Mouse (Mus musculus): Measurements from ENCODE around the gene Il17a. TPM values are rescaled to one million over a fixed set of nuclear protein-coding genes. Genes with fewer than 3 reads are reported as not detected.
A peak's percentile ranks its signal among the peaks of the same experiment; 100 is the strongest.
"Not testable (repeated sequence)": the region's sequence is repeated elsewhere in the genome, so short reads cannot be mapped to it uniquely, and the experiment has no call there.

The Il17a gene
- total RNA-seq (2022) = not detected

- no peak for DNase-seq (ENCODE audit: low spot score in 2 of 2)
Measured at GRCm38 (mm10) chr1:20730903-20731302, at the start of gene Il17a. Gene Il17a, plus strand, starts transcription at chr1:20730905.

- no peak for DNase-seq (ENCODE audit: low spot score in 2 of 2)
Measured at GRCm38 (mm10) chr1:20682849-20683248, 47.9 kb upstream of the Il17a start.

- DNase-seq (ENCODE audit: low spot score in 2 of 2) = no peak
Measured at GRCm38 (mm10) chr1:20683386-20683785, 47.3 kb upstream of the Il17a start.

- no peak for DNase-seq (ENCODE audit: low spot score in 2 of 2)
Measured at GRCm38 (mm10) chr1:20683853-20684252, 46.9 kb upstream of the Il17a start.

- DNase-seq (ENCODE audit: low spot score in 2 of 2) = no peak
Measured at GRCm38 (mm10) chr1:20684403-20684802, 46.3 kb upstream of the Il17a start.

GRCm38 (mm10) chr1:20685393-20685792, 45.3 kb upstream of the Il17a start:
- DNase-seq (ENCODE audit: low spot score in 2 of 2) = no peak

- DNase-seq (ENCODE audit: low spot score in 2 of 2) = no peak
Measured at GRCm38 (mm10) chr1:20685907-20686306, 44.8 kb upstream of the Il17a start.

GRCm38 (mm10) chr1:20691336-20691735, 39.4 kb upstream of the Il17a start:
- DNase-seq (ENCODE audit: low spot score in 2 of 2) = no peak

- no peak for DNase-seq (ENCODE audit: low spot score in 2 of 2)
Measured at GRCm38 (mm10) chr1:20693634-20694313, 36.9 kb upstream of the Il17a start.

- DNase-seq (ENCODE audit: low spot score in 2 of 2) = no peak
Measured at GRCm38 (mm10) chr1:20700011-20700410, 30.7 kb upstream of the Il17a start.

- DNase-seq (ENCODE audit: low spot score in 2 of 2) = no peak
Measured at GRCm38 (mm10) chr1:20736572-20736971, 5.9 kb downstream of the Il17a start.

- no peak for DNase-seq (ENCODE audit: low spot score in 2 of 2)
Measured at GRCm38 (mm10) chr1:20738483-20738882, 7.8 kb downstream of the Il17a start.

GRCm38 (mm10) chr1:20740496-20740998, 9.8 kb downstream of the Il17a start:
- DNase-seq (ENCODE audit: low spot score in 2 of 2) = no peak

- DNase-seq (ENCODE audit: low spot score in 2 of 2) = no peak
Measured at GRCm38 (mm10) chr1:20754439-20754838, 23.7 kb downstream of the Il17a start.

- no peak for DNase-seq (ENCODE audit: low spot score in 2 of 2)
Measured at GRCm38 (mm10) chr1:20757586-20757985, 26.9 kb downstream of the Il17a start.

- peak; percentile 43 to 45 for DNase-seq (ENCODE audit: low spot score in 2 of 2)
Measured at GRCm38 (mm10) chr1:20759799-20760198, 29.1 kb downstream of the Il17a start.

- no peak for DNase-seq (ENCODE audit: low spot score in 2 of 2)
Measured at GRCm38 (mm10) chr1:20760331-20760730, 29.6 kb downstream of the Il17a start.

- DNase-seq (ENCODE audit: low spot score in 2 of 2) = no peak
Measured at GRCm38 (mm10) chr1:20761411-20761810, 30.7 kb downstream of the Il17a start.

- no peak for DNase-seq (ENCODE audit: low spot score in 2 of 2)
Measured at GRCm38 (mm10) chr1:20766526-20766925, 35.8 kb downstream of the Il17a start.

GRCm38 (mm10) chr1:20774026-20774730, 43.5 kb downstream of the Il17a start:
- DNase-seq (ENCODE audit: low spot score in 2 of 2) = not testable (repeated sequence)

- DNase-seq (ENCODE audit: low spot score in 2 of 2) = no peak
Measured at GRCm38 (mm10) chr1:20778366-20778765, 47.7 kb downstream of the Il17a start.
